Mouse (Mus musculus): Measurements from ENCODE around the gene Nradd. TPM values are rescaled to one million over a fixed set of nuclear protein-coding genes. Genes with fewer than 3 reads are reported as not detected.

Nradd gene
- total and polyA plus RNA-seq, 3 experiments = 1.3 to 5.8 (median 2.2) TPM

- Histone ChIP-seq H3K4me1 (ENCODE audit: insufficient read depth, low read depth, low read length) (peaks cover 6% of the 10 kb centered on the region), H3K36me3 (replicated peaks) (peaks cover 100% of the 10 kb centered on the region), H3K27me3 (ENCODE audit: insufficient read depth, low read length) (no peaks in the 10 kb centered on the region), H3K9me3 (replicated peaks) (no peaks in the 10 kb centered on the region), H3K4me3 (ENCODE audit: low read depth, low read length) (no peak overlapping the region)
- ATAC-seq (ENCODE audit: extremely low read depth, insufficient number of reproducible peaks, low FRiP score, poor library complexity, severe bottlenecking) (no peak), DNase-seq (ENCODE audit: low spot score) (no peak)
- no peak for TF ChIP-seq TAL1 (conservative IDR thresholded peaks at IDR 0.05; ENCODE audit: low read depth, low read length)
- TF ChIP-seq CTCF (IDR thresholded peaks at IDR 0.05; ENCODE audit: low read depth, low read length) = no peak
- no peak for TF ChIP-seq GATA1 (IDR thresholded peaks at IDR 0.05; ENCODE audit: borderline replicate concordance, low read length)
- no peak for TF ChIP-seq GATA2 (IDR thresholded peaks at IDR 0.05; ENCODE audit: borderline replicate concordance, low read depth, low read length)
- TF ChIP-seq POLR2AphosphoS5 (IDR thresholded peaks at IDR 0.05; ENCODE audit: insufficient replicate concordance, low read depth, low read length) = no peak
Observed at GRCm38 (mm10) chr9:110633882-110634281, 9.6 kb upstream of the Nradd start.

GRCm38 (mm10) chr9:110632671-110633070 is 8.4 kb upstream of the Nradd start:
- no peaks in the 10 kb centered on the region for H3K27me3 ChIP-seq (ENCODE audit: insufficient read depth, low read length)
- TF ChIP-seq GATA1 (IDR thresholded peaks at IDR 0.05; ENCODE audit: borderline replicate concordance, low read length) = no peak
- TF ChIP-seq CTCF (IDR thresholded peaks at IDR 0.05; ENCODE audit: low read depth, low read length) = no peak
- TF ChIP-seq GATA2 (IDR thresholded peaks at IDR 0.05; ENCODE audit: borderline replicate concordance, low read depth, low read length) = no peak
- no peak for TF ChIP-seq TAL1 (conservative IDR thresholded peaks at IDR 0.05; ENCODE audit: low read depth, low read length)
- no peak for TF ChIP-seq POLR2AphosphoS5 (IDR thresholded peaks at IDR 0.05; ENCODE audit: insufficient replicate concordance, low read depth, low read length)
- H3K4me3 ChIP-seq (ENCODE audit: low read depth, low read length) = no peak overlapping the region
- no peaks in the 10 kb centered on the region for H3K9me3 ChIP-seq (replicated peaks)
- H3K36me3 ChIP-seq (replicated peaks) = peaks cover 100% of the 10 kb centered on the region
- ATAC-seq (ENCODE audit: extremely low read depth, insufficient number of reproducible peaks, low FRiP score, poor library complexity, severe bottlenecking) (no peak), DNase-seq (ENCODE audit: low spot score) (no peak)
- H3K4me1 ChIP-seq (ENCODE audit: insufficient read depth, low read depth, low read length) = peaks cover 6% of the 10 kb centered on the region

DNA sequence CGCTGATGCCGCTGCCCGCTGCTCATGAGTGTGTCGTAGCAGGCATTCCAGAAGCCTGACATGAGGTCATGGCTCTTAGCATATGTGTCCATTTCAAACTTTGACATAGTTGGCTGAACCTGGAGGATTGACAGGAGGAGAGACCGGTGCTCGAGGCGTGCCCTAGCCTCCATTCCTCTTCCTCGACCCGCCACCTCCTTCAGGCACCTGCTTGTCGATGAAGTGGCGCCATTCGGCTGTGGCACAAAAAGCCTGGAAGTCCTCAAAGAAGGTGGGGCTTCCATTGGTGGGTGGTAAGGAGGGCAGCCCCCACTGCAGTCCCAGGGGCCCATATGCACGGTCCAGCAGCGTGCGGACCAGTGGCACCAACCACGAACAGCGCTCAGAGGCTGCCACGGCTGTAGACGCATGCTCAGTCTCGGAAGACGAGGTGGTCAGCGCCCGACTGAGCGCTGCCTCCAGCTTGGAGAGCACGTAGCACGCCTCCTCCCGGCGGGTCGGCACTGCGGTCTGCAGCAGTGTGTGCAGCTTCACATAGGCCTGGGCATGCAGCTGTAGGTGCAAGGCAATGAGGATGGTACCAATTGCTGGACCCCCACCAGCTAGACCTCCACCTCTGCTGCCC is 7.5 kb upstream of the Nradd start:
- H3K36me3 ChIP-seq (replicated peaks) = peaks cover 100% of the 10 kb centered on the region
- TF ChIP-seq GATA1 (IDR thresholded peaks at IDR 0.05; ENCODE audit: borderline replicate concordance, low read length) (no peak), TAL1 (conservative IDR thresholded peaks at IDR 0.05; ENCODE audit: low read depth, low read length) (no peak)
- ATAC-seq (ENCODE audit: extremely low read depth, insufficient number of reproducible peaks, low FRiP score, poor library complexity, severe bottlenecking) = no peak
- no peak for DNase-seq (ENCODE audit: low spot score)
- H3K4me3 ChIP-seq (ENCODE audit: low read depth, low read length) = no peak overlapping the region
- H3K4me1 ChIP-seq (ENCODE audit: insufficient read depth, low read depth, low read length) = peaks cover 6% of the 10 kb centered on the region
- H3K27me3 ChIP-seq (ENCODE audit: insufficient read depth, low read length) = no peaks in the 10 kb centered on the region
- H3K9me3 ChIP-seq (replicated peaks) = no peaks in the 10 kb centered on the region

- Histone ChIP-seq H3K4me1 (ENCODE audit: insufficient read depth, low read depth, low read length) (peaks cover 6% of the 10 kb centered on the region), H3K4me3 (ENCODE audit: low read depth, low read length) (no peak overlapping the region), H3K9me3 (replicated peaks) (no peaks in the 10 kb centered on the region), H3K27me3 (ENCODE audit: insufficient read depth, low read length) (no peaks in the 10 kb centered on the region), H3K36me3 (replicated peaks) (peaks cover 100% of the 10 kb centered on the region)
- ATAC-seq (ENCODE audit: extremely low read depth, insufficient number of reproducible peaks, low FRiP score, poor library complexity, severe bottlenecking) (no peak), DNase-seq (ENCODE audit: low spot score) (no peak)
- TF ChIP-seq CTCF (IDR thresholded peaks at IDR 0.05; ENCODE audit: low read depth, low read length) = peak; percentile 53
- TF ChIP-seq GATA1 (IDR thresholded peaks at IDR 0.05; ENCODE audit: borderline replicate concordance, low read length) = no peak
Observed at GRCm38 (mm10) chr9:110631191-110631590, 6.9 kb upstream of the Nradd start.

GRCm38 (mm10) chr9:110630171-110630570 is 5.9 kb upstream of the Nradd start:
- no peak for TF ChIP-seq GATA2 (IDR thresholded peaks at IDR 0.05; ENCODE audit: borderline replicate concordance, low read depth, low read length)
- no peak for TF ChIP-seq GATA1 (IDR thresholded peaks at IDR 0.05; ENCODE audit: borderline replicate concordance, low read length)
- TF ChIP-seq TAL1 (conservative IDR thresholded peaks at IDR 0.05; ENCODE audit: low read depth, low read length) = no peak
- no peak for TF ChIP-seq POLR2AphosphoS5 (IDR thresholded peaks at IDR 0.05; ENCODE audit: insufficient replicate concordance, low read depth, low read length)
- TF ChIP-seq CTCF (IDR thresholded peaks at IDR 0.05; ENCODE audit: low read depth, low read length) = no peak
- DNase-seq (ENCODE audit: low spot score) (no peak), ATAC-seq (ENCODE audit: extremely low read depth, insufficient number of reproducible peaks, low FRiP score, poor library complexity, severe bottlenecking) (no peak)
- peaks cover 100% of the 10 kb centered on the region for H3K36me3 ChIP-seq (replicated peaks)
- H3K4me1 ChIP-seq (ENCODE audit: insufficient read depth, low read depth, low read length) = peaks cover 6% of the 10 kb centered on the region
- no peak overlapping the region for H3K4me3 ChIP-seq (ENCODE audit: low read depth, low read length)
- no peaks in the 10 kb centered on the region for H3K9me3 ChIP-seq (replicated peaks)
- H3K27me3 ChIP-seq (ENCODE audit: insufficient read depth, low read length) = no peaks in the 10 kb centered on the region

- DNase-seq (ENCODE audit: low spot score) = no peak
- Histone ChIP-seq H3K36me3 (replicated peaks) (peaks cover 100% of the 10 kb centered on the region), H3K9me3 (replicated peaks) (no peaks in the 10 kb centered on the region), H3K4me1 (ENCODE audit: insufficient read depth, low read depth, low read length) (peaks cover 31% of the 10 kb centered on the region), H3K27me3 (ENCODE audit: insufficient read depth, low read length) (no peaks in the 10 kb centered on the region), H3K4me3 (ENCODE audit: low read depth, low read length) (peak overlapping the region; percentile 68; the same call in 1 of the 2 replicates)
- TF ChIP-seq GATA2 (IDR thresholded peaks at IDR 0.05; ENCODE audit: borderline replicate concordance, low read depth, low read length) = no peak
- TF ChIP-seq GATA1 (IDR thresholded peaks at IDR 0.05; ENCODE audit: borderline replicate concordance, low read length) = no peak
- TF ChIP-seq TAL1 (conservative IDR thresholded peaks at IDR 0.05; ENCODE audit: low read depth, low read length) = no peak
- TF ChIP-seq POLR2AphosphoS5 (IDR thresholded peaks at IDR 0.05; ENCODE audit: insufficient replicate concordance, low read depth, low read length) = no peak
- TF ChIP-seq CTCF (IDR thresholded peaks at IDR 0.05; ENCODE audit: low read depth, low read length) = no peak
- no peak for ATAC-seq (ENCODE audit: extremely low read depth, insufficient number of reproducible peaks, low FRiP score, poor library complexity, severe bottlenecking)
Observed at GRCm38 (mm10) chr9:110625350-110625908, 1.2 kb upstream of the Nradd start.
